Mouse (Mus musculus) kidney, postnatal 25 days (tissue): Measurements from ENCODE around the gene Notch2.

Experiments used
- DNase-seq, 2 experiments: peaks; one replicate each; pipeline ENCODE4 v3.0.0; 2021; ENCODE audit warnings: mixed read lengths in 2 of 2

Gene Notch2

DNA sequence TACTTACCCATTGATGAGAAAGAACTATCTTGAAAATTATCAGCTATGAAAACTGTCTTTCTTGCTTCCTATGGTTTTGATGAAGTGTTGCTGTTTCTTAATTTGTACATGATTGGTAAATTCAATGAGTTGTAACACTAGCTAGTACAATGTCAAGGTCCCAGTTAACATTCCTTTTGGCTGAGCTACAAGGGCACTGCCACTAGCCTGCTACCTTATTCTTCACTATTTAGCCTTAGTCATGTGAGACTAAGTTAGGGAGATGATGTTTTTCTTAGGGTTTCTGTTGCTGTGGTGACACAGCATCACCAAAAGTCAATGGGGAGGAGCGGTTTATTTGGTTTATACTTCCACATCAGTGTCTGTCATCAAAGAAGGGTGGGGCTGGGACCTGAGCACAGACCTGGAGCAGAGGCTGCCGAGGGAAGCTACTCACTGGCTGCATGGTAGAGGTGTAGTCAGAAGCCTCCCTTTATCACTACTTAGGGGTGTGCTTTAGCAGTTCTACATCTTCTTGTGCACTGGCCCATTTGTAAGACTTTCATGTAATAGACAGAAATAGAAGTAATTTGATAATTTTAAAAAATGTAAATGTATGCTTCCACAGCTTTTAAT lies 66.4 kb downstream of the Notch2 start:
- no peak for DNase-seq

DNA sequence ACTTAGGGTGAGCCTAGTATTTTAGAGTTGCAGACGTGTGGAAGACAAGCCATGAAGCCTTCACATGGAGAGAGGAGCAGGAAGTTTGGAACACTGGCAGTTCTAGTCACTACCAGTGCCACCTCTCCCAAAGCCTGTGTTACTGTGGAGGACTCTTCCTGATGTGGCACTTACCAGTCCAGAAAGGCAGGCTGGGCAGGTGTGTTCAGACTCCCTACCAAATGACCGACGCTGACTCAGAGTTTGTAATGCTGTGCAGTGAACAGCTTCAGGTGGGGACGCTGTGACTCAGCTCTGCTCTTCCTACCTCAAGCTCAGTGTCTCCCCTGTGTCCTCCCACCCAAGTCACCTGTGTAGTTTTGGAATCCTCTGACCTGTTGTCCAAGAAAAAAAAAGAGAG lies 67.3 kb downstream of the Notch2 start:
- DNase-seq = no peak

DNA sequence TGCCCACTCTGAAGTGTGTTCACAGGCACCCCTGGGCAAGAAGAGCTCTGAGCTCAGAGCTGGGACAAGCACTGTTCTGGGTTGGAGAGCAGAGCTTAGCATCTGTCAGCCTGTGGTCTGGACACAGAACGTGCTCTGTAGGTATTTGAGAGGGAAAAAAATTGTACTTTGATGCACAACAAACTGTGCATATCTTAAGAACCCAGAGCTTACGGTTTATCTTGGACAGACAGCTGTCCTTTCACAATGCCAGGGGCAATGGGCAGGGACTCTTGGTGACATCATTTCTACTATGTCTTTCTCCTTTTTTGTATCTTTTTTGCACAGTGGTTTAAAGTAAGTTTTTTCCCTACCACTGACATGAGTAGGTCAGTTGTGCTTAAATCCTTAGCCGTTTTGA lies 68.9 kb downstream of the Notch2 start:
- no peak for DNase-seq

DNA sequence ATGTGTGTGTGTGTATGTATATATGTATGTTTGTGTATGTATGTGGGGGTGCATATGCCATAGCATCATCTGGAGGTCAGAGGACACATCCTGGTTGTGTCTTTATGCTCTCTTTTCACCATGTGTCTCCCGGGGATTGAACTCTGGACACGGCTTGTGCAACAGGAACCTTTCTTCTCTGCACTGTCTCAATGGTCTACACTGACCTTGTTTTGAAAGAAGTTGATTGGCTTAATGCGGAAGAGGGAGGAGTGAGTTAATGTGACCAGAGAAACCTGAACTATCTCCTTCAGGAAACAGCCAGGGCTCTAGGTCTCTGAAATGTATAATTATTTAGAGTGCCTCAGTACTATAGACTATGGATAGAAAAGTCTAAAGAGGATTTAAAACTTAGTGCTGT lies 69.6 kb downstream of the Notch2 start:
- DNase-seq = no peak

DNA sequence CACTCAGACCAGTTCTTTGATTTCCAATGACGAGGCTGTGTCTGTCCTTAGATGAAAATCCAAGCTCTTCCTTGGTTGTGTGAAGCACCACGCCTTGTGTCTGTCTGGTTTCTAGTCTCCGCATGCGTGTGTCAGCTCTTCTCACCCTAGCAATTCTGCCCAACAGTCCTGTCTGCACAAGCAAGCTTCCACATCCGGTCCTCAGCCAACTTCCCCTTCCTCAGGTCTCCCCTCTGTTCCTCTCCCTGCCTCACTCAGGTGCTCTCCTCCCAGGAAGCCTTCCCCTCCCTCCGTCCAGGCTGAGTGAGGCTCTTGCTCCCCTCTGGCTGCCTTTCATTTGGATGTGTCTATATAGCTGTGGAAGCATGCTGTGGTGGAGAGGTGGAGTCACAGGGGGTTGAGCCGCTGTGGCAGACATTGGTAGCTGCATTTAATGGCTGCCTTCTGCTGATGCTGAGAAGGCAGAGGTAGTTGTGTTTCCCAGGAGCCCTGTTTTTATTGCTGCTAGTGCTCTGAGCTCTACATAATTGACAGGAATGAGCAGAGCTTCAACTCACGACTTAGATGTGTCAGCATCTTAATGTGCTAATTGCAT lies 70.8 kb downstream of the Notch2 start:
- no peak for DNase-seq

DNA sequence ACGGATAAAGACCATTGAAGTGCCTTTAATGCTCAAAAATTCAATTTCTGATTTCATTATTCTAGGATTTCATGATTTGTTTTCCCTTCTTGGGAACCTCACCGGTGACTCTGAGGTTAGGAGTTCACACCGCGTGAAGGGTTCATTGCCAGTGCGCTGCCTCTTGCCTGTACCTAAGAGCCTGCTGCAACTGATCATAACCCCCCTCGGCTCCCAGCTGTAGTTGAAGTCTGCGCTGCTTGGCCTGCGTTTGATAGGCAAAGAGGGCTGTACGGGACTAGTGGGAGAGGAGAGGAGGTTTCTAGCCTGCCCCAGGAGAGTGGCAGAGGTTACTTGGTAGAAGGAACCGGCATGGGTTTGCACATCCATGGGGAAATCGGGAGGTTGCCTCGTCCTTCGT lies 71.5 kb downstream of the Notch2 start:
- DNase-seq = no peak

DNA sequence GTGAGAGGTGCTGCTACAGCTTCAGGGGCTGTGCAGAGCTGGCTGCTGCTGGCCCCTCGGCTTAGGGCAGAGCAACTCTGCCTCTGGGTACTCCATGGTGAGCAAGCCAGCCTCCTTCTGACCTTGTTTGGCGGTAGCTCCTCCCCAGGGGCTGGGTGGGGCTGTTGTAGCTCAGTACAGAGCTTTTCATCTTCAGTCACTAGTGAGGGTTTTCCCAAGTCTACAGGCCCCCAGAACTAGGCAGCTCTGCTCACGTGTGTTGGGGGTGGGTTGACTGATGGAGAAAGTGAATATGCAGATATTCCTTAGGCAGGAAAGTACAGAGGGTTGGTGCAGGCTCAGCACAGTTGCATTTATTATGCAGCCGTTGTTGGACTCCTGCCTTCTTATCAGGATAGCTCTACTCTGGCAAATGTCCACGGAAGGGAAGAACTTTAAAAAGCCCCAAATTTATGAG lies 72.5 kb downstream of the Notch2 start:
- no peak for DNase-seq

DNA sequence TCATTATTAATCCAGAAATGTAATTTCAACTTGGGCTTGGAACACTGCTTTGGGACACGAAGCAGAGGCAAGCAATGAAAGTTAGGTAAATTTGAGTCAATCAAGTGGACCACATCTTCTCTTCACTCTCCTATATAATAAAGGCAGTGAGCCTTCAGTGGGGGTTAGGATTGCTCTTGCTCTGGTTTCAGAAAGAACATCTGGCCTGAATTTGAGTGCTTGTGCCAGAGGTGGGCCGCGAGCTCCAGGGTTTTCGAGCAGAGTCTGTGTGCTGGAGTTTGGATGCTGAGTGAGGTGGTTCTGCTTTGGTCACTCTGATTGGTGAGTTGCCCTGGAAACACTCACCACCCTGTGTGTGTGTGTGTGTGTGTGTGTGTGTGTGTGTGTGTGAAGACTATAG lies 73.1 kb downstream of the Notch2 start:
- no peak for DNase-seq

DNA sequence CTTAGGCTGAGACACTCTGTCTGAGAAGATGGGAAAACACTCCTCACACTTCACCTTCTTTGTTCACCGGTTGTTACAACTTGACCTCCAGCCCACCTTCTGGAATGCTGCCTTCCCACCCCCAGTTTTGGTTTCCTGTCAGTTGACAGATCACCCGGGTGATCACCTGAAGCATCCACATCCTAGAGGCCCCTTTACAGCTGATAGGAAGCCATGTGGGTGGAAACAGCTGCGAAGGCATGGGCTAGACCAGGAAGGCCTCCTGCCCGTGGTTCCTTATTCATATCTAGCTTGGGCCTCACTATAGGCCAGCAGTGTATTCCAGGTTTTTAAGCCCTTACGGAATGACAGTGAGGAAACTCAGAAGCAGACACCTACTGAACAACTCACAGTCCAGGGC lies 73.5 kb downstream of the Notch2 start:
- DNase-seq = no peak

DNA sequence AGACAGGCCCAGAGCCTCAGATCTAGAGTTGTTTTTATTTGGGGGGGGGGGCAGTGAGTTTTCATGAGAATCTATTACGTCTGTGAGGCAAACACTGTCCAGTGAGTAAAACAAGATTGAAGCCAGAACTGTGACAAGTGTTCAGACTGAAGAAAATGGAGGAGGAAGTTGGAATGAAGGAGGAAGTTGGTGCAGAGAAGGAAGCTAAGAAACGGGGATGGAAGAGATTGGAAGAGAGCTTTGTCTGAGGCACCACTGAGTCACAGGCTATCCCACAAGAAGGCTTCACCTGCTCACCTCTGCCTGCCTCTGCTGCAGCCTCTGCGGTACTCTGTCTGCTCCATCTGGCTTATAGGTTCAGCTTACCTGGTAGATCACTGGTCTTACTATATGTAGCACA lies 74.2 kb downstream of the Notch2 start:
- no peak for DNase-seq

DNA sequence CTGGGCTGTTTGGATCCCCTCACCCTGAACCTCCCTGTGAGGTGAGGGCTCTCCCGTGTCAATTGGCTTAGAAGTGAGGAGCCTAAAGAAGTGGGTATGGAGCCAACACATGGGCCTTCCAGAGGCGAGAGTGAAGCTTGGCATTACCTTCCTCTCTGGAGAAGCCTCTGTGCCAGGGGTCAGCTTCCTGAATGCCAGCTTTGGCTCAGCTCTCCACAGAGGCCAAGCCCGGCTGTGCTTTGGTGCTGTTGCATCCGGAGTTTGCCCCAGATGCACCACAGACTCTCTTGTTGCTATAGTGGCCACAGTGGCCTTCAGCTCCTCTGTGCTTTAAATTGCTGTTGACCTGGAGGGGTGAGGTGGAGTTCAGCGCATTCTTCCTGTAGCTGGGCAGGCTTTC lies 76.4 kb downstream of the Notch2 start:
- DNase-seq = no peak

DNA sequence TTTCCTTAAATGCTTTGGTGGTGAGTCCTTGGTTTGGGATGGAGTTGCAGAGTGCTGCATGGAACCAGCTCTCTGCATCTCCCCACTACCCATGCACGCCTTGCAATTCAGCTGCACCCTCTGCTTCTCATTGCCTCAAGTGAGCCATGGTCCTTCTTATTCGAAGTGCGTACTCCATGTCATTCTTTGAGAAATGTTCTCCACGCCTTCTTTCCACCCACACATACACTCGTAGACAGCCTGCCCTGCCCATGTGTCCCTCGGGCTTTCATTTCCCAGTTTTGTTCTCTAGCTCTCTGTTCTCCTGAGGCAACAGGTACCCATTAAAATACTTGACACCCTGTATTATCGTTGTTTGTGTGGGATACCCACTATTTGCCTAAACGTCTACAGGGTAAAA lies 76.8 kb downstream of the Notch2 start:
- DNase-seq = no peak

DNA sequence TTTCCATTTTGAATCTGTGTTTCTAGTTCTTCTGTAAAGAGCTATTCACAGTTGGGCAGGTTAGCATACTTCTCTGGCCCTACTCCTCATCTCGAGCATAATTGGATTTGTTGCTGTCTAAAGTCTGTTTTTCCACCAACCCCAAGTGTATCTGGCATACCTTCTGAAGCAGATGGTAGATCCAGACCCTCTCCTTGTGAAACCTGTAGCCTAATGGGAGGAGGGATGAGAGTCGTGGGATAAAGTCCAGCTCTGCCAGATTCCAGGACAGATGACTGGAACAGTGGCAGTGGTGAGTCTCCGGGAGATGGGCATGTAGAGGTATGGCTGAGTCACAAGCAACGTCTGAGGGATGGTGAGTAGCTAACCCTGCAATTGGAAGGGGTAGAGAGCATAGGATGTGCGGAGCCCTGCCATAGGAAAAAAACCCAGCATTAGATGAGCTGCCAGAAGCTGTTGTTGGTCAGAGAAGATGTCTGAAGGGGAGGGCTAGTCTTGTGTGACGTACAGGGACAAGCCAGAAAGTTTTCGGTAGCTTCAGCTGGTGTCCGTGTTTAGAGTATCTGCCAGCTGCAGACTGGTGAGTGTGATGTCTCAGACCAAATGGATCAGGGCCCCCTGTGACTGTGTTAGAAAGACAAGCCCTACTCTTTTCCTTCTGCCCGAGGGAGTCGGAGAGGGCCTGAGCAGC lies 79.5 kb downstream of the Notch2 start:
- no peak for DNase-seq

DNA sequence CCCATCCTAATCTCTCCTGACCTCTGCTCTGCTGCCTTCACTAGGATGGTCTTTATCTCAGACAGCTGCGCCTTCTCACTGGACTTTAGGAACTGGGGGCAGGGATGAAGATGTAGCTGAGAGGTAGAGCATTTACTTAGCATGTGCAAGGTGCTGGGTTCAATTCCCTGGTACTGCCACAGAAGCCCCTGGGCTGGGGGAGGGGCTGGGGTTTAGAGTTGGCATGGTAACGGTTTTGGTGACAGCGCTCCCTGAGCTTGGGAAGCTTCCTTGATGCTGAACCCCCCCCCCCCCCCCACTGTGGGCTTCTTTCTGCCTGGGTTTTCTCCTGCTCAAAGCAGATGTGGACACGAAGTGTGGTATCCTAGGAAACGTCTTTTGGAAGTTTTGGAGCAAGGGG lies 80.6 kb downstream of the Notch2 start:
- DNase-seq = no peak

DNA sequence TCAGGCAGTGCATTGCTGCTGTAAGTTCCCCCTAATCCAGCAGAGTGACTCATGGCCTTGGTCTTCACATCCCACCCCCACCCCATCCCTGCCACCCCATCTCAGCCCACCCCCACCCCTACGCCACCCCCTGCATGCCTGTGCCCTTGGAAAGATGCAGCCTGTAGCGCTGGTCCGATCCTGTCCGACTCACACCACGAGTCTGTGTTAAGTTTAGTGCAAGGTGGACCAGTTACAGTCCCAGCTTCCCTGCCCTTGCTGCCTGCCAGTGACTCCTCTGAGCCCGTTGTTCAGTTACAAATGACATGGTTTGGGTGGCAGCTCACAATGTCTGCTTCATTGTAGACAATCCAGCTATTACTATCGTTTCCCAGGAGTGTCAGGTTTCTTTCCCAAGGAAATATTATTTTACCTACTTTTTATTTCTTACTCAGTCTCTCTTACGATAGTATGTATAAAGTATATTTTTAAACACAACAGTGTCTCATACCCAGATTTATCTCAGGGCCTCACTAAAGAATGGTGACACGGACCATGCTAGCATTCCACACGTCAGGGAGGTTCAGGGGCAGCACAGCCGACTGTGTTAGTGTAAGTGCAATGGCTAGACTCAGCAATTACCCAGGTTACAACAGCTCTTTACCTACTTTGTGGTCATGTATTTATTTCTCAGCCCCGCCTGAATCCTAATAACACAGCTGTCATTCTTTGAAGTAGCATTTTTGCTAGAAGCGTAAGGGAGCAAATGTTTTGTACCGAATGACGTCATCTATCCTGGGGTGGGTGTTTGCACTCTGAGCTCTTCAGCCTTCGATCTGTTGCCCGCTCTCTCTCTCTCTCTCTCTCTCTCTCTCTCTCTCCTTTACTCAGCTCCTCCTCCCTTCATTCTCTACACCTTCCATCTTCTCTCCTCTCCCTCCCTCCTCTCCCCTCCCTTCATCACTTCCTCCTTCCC lies 81.6 kb downstream of the Notch2 start:
- DNase-seq = no peak

DNA sequence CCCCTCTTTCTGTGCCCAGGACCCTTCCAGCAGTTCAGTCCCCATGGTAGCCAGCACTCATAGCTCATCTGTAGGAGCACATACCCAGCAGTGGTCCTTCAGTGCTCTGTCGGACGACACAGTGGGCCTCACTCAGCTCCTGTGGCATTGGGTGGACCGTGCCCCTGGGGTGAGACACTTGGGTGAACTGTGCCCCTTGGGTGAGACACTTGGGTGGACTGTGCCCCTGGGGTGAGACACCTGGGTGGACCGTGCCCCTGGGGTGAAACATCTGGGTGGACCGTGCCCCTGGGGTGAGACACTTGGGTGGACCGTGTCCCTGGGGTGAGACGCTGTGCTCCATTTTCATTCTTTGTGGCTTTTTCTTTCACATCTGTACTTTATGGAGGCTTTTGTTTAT lies 83.7 kb downstream of the Notch2 start:
- no peak for DNase-seq

DNA sequence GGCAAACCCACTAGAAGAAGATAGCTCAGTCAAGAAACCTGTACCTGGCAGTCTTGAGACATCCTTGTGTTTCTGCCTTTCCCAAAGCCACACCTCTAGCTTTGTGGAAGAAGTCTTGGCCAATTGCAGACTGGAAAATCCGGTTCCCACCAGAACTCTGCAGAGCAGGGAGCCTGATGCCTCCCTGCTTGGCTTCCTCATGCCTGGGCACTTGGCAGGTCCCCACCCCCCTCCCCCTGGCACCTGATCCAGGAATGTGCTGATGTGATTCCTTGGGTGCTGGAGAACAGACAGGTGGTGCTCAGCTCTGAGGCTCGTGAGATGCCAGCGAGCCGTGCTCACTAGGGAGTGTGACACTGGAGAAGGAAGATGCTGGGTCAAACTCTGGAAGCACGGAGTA lies 85.3 kb downstream of the Notch2 start:
- DNase-seq = peak; percentile 68 to 91

DNA sequence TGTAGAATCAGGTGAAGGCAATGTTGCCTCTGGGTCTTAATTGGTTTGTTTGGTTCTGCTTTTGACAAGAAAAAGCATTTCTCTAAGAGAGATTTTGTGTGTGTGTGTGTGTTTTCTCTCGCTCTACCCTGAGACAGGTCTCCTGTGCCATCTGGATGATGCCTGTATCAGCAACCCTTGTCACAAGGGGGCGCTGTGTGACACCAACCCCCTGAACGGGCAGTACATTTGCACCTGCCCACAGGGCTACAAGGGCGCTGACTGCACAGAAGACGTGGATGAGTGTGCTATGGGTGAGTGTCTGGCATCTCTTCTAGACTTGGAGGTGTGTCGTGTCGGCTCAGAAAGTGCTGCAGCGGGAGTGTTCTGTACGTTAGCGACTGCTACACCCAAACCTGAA lies 86.0 kb downstream of the Notch2 start:
- peak in 1 of 2 experiments; percentile 55 for DNase-seq

DNA sequence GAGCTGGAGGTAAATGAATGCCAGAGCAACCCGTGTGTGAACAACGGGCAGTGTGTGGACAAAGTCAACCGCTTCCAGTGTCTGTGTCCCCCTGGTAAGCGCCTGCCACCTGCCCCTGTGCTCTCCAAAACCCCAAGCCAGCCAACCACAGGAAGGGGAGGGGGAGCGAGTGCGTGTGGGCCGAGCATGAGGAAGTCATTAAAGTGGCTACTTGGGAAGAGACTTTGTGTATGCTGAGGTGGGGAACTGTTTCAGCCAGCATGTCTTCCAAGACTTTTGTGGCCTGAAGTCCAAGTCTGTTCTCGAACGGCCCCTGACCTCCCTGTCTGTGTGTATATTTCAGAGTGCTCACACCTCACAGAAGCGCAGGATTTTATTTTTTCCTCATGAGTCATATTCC lies 88.2 kb downstream of the Notch2 start:
- no peak for DNase-seq

DNA sequence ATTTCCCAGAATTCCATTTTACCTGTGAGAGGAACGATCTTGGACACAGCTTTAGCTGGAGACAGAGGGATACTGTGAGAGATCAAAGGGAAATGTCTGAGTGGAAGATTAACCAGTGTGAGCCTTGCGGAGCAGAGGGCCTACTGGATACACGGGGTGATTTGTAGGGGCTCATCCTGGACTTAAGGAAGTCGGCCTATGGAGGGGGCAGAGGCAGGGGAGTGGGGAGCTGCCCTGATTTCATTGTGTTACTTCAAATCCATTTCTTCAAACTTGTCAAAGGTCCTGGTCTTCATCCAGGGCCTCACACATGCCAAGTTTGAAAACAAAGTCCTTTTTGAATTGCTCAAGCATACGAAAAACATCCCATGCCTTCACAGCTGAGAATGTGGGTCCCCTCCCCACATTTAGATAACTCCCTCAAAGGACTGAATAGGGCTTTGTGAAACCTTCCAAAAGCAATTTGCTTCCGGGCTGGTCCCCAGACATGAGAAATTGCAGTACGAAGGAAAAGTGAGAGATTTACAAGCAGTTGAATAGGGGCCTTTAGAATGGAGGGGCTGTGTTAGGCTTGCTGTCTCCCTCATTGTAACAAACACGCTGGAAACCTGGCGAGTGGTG lies 91.6 kb downstream of the Notch2 start:
- DNase-seq = peak; percentile 33 to 63

DNA sequence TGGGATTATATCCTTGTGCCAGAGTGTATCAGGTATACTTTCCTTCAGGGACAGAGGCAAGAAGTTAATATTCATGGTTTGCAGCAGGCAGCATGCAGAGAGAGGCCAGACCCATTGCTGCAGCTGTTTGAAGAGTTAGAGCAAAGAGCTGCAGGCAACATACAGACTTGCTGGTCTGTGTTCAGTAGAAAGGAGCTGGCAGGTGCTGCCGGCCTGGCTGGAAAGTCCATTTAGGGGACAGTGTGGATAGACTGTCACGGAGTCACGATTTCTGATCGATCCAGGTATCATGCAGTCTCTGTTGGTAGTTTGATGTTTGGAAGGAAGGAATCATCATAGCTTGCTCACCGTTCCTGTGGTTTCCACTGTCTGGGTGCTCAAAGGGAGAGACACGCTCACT lies 92.2 kb downstream of the Notch2 start:
- DNase-seq = no peak

DNA sequence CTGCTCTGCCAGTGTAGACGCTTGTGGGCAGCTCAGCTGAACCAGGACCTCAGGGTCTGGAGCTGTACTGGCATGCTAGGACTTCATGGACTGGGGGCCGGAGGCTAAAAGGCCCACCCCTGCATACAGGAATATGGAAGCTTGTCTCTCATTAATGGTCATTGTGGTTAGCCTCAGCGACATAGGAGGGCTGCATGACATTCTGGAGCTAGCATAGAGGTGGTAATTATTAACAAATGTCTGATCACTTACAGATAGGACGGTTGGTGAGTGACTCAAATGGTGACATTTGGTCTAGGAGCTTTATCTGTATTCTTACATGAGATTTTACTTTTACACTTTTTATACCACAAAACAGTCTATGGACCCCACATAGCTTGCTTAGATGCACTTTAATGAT lies 92.8 kb downstream of the Notch2 start:
- no peak for DNase-seq
